Mouse (Mus musculus): ENCODE measurements around the gene March9.
"Not testable (repeated sequence)": the region's sequence is repeated elsewhere in the genome, so short reads cannot be mapped to it uniquely, and the experiment has no call there.

The March9 gene

DNA sequence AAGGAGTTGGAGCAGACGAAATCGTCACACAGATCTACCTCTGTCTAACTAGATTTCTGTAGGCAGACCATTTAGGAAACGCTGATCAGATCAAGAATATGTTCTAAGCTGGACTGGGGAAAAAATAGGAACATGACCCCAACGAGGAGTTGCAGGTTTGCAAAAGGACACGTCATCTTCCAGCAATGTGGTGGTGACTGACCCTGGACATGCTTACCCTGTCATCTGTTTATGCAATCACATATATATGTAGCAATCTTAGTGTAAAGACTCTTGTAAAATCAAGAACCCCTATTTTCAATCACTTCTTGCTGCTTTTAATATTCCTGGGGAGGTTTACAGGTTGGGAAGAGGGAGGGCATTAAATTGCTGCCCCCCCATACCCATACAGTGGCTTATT lies 2.5 kb upstream of the March9 start:
- no peak for DNase-seq (ENCODE audit: low spot score in 2 of 2)

DNA sequence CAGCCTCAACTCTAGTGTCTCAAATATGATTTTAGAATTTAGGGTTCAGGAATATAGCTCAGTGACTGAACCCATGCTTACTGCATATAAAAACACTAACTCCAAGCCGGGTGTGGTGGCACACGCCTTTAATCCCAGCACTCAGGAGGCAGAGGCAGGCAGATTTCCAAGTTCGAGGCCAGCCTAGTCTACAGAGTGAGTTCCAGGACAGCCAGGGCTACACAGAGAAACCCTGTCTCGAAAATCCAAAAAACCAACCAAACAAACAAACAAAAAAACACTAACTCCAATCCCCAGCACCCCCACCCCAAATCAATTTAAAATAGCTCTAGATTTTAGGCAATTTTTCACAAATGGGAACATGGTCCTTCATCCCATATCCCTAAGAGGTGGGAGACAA lies 2.1 kb upstream of the March9 start:
- not testable (repeated sequence) for DNase-seq (ENCODE audit: low spot score in 2 of 2)

DNA sequence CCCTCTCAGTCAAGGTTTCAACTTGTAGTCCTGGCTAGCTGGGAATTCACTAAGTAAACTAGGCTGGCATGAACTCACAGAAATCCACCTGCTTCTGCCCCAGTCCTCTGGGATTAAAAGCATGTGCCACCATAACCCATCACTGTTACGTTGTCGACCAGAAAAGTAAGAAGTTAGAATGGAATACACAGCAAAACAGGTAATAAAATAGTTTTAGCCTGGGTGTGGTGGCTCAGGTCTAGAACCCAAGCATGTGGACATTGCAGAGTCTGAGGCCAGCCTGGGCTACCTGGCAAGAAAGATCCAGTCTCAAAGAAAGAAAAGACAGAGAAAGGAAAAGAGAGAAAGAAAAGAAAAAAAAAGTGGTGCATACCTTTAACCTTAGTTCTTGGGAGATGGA lies 1.5 kb upstream of the March9 start:
- no peak for DNase-seq (ENCODE audit: low spot score in 2 of 2)

DNA sequence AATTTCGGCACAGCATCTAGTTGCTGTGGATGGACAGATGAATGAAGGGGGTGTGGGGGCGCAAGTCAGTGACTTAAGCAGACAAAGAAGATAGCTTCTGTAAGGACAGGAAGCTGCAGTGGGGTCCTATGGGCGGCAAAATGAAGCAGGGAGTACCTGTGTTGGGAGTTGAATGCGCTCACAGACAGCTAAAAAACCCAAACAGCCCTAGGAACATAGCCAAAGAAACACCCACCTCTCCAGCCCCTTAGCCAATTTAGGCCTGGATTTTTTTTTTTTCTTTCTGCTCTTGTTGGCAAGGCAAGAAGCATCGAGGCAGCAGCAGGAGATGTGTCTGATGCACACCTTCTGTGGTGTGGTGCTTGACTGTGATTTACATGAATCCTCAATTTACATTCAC lies 1.1 kb upstream of the March9 start:
- DNase-seq (ENCODE audit: low spot score in 2 of 2), result no peak

DNA sequence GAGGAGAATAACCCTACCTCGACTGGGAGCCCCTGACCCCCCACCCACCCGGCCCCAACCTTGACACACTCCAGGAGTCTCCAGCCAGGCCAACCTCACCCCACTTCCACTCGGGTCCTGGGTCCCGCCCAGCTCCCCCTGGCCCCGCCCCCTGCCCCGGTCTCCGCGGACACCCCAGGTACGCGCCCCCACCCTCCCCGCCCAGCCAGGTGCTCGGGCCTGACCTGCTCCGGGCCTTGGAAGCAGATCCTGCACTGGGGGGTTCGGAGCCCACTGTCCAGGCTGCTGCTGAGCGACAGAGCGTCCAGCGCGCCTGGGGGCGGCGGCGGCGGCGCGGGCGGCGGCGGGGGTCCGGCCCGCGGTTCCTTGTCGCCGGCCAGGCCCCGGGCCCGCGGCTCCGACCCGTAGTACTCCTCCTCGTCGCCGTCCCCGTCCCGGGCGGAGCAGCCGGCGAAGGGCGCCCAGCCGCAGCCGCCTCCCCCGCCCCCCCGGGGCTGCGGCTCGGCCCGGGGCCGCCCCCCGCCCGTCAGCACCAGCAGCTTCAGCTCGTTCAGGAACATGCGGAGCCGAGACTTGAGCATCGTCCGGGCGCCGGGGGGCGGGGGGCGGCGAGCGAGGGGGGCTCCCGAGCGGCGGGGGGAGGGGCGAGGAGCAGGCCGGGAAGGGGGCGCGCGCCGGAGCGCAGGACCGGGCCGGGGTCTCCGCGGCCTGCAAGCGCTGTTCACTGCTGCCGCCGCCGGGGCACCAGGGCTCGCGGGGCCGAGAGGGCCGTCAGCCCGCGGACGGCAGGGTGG lies 613 bp downstream of the March9 start:
- no peak for DNase-seq (ENCODE audit: low spot score in 2 of 2)

DNA sequence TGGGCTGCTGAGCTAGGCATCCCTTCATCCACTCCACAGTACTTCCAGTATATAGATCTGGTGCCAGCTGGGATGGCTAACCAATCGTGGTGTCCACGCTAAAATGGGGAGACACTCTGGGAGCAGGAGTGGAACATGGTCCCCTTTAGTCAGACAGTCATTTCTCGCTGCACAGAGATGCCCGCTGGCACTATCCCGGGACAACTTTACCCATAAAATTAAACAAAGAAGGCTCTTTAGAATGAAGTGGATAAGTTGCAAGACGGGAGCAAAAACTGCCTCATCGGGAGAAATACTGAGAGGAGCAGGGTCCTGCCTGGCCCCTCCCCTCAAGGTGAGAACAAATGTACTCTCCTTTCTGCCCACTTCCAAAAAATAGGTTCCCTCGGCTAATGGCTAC lies 1.3 kb downstream of the March9 start:
- no peak for DNase-seq (ENCODE audit: low spot score in 2 of 2)

DNA sequence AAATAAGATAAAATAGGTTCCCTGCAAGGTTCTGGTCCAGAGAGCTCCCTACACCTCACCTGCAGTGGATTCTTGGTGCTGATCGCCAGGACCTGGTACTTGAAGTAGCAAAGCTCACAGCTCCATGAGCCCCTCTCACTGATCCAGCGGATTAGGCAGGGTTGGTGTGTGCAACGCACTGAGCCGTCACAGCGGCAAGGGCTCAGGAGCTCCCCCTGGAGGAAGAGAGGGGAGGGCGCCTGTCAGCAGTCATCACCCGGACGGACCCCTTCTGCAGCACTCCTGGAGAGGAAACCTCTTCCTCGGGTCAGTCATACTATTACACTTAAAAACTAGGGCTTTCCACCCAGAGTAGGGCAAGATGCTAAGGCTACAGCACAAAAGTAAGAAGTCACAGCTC lies 1.8 kb downstream of the March9 start:
- peak in 1 of 2 experiments; percentile 70 for DNase-seq (ENCODE audit: low spot score in 2 of 2)

DNA sequence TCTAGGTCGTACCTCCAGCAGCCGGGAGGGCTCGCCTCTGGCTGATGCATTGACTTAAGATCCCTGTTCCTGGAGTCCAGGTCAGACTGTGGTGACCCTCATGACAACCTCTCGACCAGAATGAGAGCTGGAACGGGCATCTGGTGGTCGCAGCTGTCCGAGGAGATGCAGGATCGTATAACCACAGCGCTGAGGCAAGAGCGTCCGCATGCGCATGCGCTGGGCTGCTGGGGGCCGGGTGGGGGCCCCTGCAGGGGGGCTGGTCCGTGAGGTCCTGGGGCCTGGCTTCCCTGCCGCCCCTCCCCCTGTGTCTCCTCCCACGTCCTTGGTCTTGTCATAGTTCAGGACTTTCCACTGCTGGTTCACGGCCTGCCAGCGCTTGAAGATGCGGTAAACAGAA lies 3.5 kb downstream of the March9 start:
- no peak for DNase-seq (ENCODE audit: low spot score in 2 of 2)

DNA sequence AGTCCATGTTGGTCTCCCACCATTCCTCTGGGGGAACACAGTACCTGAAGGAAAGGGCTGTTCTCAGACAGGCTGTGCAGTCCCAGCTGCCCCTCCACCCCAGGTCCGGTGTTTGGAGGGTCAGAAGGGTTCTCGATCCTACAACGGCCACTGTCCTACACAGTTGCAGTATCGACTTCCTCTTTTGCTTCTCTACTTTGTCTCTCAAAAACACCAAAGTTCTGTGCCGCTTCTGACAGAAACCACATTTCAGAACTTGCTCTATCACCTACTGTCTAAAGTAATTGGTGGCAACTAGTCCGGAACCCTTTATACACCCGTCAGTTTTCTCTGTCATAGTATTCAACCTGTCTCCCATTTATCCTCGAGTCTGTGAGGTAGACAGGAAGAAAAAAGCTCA lies 4.6 kb downstream of the March9 start:
- no peak for DNase-seq (ENCODE audit: low spot score in 2 of 2)

DNA sequence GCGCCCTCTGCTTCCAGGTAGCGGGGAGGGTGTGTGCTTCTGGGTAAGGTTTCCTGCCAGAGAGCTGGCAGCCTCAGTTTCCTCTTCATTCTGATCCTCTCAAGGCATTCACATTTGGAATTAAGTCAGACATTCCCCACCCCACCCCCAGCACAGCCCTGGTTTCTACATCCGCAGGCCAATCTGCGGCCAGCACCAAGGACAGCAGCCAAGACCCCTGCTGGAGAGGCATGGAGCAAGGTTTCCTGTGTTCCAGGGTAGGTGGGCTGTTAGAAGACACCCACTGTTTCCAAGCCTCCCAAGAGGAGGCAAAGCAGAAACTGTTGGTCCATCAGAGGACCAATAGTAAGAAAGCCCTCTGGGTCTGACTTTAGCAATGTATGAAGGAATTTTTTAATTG lies 5.3 kb downstream of the March9 start:
- no peak for DNase-seq (ENCODE audit: low spot score in 2 of 2)

DNA sequence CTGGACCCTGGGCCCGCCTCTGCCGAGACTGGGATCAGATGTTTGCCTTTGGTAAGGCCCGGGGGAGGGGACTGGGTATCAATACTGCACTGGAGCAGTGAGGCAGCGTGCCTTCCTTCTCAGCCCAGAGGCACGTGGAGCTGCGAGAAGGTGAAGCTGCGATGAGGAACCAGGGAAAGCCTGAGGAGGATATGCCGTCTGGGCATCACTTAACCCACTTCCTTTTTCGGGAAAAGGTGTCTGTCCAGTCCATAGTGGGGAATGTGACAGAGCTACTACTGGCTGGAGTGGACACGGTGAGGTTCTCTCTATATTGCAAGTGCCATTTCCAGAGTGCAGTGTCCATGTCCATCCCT lies 9.9 kb downstream of the March9 start:
- no peak for DNase-seq (ENCODE audit: low spot score in 2 of 2)

DNA sequence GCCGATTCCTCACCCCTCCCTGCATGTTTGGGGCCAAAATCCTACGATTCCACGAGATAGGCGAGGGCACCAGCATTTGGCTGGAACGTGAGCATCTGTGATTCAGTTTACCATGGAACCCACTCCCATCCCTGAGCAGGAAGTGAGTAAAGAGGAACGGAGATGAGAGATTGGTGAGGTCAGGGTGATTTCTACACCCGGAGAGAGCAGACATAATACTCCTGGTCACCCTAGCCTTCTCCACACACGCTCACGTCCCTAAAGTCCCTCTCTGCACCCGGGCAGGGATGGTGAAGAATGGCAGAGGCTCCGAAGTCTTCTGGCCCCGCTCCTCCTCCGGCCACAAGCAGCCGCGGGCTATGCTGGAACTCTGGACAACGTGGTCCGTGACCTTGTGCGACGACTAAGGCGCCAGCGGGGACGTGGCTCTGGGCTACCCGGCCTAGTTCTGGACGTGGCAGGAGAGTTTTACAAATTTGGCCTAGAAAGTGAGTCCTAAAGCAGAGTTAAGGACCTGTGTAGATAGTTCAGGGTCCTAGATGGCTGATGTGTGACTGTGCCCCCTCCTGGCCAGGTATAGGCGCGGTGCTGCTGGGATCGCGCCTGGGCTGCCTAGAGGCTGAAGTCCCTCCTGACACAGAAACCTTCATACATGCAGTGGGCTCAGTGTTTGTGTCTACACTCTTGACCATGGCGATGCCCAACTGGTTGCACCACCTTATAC lies 10.4 kb downstream of the March9 start:
- DNase-seq (ENCODE audit: low spot score in 2 of 2), result no peak

DNA sequence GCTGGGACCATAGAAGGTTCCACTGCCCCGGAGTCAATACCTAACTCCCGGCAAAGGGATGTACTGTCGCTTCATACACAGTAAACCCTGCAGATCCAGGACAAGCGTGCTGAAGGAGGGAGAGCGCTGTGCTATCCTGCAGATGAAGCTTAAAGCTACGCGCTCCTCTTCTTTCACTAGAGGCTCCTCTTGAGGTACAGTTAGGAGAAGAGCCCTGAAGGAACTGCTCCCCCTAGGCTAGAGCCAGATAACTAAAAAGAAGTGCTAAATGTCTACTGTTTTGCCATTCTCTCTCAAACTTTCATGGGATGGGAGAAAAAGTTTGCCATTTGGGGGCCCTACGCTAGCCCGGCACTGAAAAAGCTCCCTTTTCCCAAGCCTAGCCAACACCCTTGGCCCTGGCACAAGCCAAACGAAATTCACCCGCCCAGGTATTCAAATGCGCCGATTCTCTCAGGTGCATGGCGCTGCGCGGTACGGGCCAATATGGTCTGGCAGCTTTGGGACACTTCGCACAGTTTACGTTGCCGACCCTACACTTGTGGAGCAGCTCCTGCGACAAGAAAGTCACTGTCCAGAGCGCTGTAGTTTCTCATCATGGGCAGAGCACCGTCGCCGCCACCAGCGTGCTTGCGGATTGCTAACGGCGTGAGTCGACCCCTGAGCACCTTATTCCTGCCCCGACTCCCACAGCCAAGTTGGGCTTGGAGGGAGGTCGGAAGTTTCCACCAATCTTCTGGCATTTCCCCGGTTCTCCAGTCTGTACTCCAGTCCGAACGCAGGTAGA lies 11.2 kb downstream of the March9 start:
- no peak for DNase-seq (ENCODE audit: low spot score in 2 of 2)

DNA sequence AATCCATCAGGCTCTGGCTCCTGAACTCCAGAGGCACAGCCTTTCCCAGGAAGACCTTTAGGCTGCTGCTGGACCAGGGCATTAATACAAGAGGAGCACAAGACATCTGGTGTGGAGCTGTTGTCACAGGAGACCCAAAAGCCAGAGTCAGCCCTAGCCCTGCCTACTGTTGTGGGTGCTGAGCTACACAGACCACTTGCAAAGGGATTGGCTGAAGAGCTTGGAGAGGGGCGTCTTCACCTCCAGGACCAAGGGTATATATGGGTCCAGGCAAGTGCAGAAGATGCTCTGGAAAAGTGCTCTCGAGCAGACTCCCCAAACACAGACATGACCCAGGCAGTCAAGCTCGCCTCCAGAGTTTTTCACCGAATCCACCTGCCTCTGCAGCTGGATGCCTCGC lies 12.0 kb downstream of the March9 start, which contains the start of gene Cyp27b1:
Gene Cyp27b1 (plus strand): TSS at position 297 of the 400 bp plus-strand sequence.
- DNase-seq (ENCODE audit: low spot score in 2 of 2), result no peak

DNA sequence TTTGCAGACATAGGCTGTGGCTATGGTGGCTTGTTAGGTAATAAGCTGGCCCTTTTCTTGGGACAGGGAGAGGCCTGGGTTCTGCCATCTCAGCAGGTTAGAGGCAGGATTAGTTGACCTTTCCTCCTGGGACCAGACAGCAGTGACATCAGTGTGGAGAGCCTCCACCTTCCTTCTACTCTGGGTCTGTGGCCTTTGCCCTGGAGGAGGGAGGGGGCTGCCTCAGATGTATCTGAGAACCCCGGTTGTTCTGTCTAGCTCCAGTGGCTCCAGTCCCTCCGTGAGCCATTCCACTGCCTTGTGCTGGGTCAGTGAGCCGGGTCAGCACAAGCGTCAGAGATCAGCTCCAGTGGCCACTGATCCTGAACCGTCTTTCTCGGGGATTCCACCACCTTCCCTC lies 16.8 kb downstream of the March9 start:
- DNase-seq (ENCODE audit: low spot score in 2 of 2), result no peak

DNA sequence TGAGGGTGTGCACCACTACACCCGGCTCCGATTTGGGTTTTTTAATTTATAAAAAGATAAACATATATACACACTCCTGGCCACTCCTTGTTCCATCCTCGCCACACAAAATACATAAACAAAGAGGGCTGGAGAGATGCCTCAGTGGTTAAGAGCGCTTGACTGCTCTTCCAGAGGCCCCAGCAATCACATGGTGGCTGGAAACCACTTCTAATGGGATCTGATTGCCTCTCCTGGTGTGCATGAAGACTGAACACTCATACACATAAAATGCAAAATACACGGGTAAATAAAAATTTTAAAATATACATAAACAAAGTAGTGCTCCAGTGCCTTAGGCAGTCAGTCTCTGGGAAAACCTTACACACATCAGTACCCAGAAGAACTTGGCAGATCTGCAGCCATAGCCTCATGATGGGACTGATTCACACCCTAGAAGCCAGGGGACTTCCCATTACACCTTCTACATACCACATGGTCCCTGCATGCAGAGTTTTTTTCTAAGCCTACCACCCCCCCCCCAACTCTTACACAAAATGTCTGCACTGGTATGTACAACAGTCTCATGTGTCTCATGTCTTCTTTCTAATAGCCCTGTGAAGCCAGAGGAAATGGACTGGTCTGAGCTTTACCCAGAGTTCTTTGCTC lies 17.4 kb downstream of the March9 start:
- no peak for DNase-seq (ENCODE audit: low spot score in 2 of 2)

DNA sequence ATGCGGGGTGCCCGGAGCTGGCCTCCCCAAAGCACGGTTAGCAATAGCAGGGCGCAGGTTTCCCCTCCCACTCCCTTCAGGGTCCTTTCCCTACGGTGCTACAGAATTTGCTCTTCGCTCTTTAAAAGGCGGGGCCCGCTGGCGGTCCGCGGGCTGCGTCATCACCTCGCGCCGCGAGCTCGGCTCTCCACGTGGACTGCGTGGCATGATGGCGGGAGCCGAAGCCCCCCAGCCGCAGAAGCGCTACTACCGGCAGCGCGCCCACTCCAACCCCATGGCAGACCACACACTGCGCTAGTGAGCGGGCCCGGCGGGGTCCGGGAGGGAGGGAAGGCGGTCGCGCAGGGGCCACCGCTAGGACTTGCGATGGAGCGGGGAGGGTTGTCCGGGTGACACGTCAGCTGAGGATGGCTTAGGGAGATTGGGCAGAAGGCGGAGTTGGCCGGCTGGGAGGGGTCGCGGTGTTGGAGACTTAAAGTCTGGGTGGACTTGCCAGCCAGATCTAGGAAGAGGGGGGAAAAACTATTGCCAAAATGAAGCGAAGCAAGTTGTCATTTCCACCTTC lies 18.1 kb downstream of the March9 start:
- peak; percentile 79 to 88 for DNase-seq (ENCODE audit: low spot score in 2 of 2)

DNA sequence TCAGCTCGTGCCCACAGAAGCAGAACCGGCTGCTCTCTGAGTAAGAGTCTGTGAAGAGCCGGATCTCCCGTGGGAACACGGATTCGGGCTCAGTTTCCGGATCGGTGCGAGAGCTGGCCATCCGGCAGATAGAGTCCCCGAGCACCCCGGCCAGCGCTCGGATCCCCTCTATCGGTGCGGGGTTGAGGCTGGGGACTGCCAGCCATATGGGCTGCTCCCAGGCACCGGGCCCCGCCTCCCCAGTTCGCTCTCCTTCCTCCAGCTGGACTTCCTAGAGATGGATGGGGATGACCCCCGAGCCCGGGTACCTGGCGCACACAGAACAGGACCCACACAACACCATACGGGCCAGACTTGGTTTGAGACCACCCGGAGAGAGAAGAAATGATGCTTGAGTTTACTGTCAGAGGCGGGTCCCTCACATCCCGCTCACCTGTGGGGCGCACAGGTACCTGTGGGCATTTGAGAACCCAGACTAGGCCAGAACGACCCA lies 18.7 kb downstream of the March9 start, which contains the start of the genes Mettl1 and Eef1akmt3:
Gene Mettl1 (plus strand): TSS at position 141 of the 493 bp plus-strand sequence.
Gene Eef1akmt3 (minus strand): TSS at position 240 of the 493 bp plus-strand sequence.
- DNase-seq (ENCODE audit: low spot score in 2 of 2), result peak in 1 of 2 experiments; percentile 35

DNA sequence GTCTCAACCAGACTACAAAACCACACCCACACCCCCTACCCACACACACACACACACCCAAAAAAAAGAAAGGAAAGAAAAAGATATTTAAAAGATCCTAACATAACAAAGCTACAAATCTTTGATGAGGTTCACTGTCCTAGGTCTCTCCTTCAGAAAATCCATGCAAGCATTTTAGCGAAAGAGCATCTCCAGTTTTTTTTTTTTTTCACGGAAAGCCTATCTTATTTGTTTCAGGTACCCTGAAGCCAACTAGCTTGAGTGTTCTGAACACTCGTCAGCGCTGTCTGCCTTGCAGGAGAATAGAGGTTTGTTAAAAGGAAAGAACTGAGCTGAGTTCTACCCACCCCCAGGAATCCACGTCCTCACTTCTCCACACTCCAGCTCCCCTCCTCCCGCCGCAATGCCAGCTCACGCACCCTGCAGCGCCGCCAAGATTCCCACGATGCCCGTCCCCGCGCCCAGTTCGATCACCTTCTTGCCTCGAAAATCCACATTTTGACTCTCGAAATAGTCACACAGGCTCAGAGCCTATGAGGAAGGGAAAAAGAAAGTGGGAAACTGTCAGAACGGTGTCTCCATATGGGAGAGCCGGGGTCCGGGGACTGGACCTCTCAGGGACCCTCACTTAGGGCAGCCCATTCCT lies 19.3 kb downstream of the March9 start:
- DNase-seq (ENCODE audit: low spot score in 2 of 2), result no peak

DNA sequence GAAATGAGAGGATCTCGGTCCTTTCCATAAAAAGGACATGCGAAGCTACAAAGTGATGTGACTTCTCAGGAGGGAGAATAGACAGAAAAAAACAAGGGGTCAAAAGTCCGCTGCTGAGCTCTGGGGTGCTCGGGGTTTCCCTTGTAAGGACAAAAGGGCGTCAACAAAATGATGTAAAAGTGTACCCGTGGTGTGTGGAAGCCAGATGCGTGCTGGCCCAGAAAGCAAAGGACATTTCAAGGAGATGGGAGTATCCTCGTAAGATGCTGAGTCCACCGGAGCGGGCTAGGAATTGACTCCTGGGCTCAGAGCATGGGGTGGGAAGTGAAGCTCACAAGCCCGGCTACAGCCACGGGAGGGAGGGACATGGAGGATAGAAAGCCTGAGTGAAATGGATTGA lies 22.3 kb downstream of the March9 start:
- no peak for DNase-seq (ENCODE audit: low spot score in 2 of 2)

DNA sequence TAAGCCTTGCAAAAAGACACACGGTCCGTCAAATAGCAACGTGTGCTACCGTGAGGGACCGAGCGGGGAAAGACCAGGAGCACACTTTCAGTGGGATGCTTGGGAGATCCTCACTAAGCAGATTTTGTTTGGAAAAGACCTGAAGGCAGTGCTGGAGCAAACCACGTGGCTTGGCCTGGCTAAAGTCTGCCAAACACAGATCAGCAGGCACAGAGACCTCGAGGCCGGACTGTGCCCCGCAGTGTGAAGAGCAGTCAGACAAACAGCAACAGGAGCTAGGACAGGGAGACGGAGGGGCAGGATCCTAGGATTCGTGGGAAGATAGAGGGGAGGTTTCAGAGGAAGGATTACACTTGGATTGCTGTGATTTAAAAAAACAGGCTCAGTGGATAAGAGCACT lies 23.7 kb downstream of the March9 start:
- no peak for DNase-seq (ENCODE audit: low spot score in 2 of 2)
